Comparison of ENCODE assay signal across 14 mouse cellular contexts in the genomic region with DNA sequence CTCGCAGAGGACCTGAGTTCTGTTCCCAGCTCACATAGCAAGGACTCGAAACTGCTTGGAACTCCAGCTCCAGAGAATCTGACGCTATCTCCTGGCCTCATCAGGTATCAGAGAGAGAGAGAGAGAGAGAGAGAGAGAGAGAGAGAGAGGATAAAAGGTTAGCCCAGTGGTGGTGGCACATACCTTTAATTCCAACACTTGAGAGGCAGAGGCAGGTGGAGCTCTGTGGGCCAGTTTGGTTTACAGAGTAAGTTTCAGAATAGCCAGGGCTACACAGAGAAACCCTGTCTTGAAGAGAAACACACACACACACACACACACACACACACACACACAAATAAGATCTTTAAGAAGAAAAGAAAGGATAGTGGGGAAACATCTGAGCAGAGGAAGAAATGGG. TPM values are rescaled to one million over a fixed set of nuclear protein-coding genes. Genes with fewer than 3 reads are reported as not detected.
"Had no signal": no experiment of that assay in that cellular context is flagged by ENCODE, and none has a peak within 500 bp of the region (broad histone marks: within the 10 kb centered on the region; RNA-seq: fewer than 3 reads in every experiment).

No protein-coding gene starts in this region.

- H3K9ac ChIP-seq: midbrain, embryonic 15.5 days had no signal

- DNase-seq: kidney, adult 8-10 months; kidney, postnatal 25 days; lung, adult 2 months; lung, postnatal 4 days; right cerebral cortex, postnatal 14 days; thymus, postnatal 36 days had no signal

- H3K9me3 ChIP-seq: intestine, embryonic 15.5 days; limb, embryonic 15.5 days; midbrain, embryonic 10.5 days; midbrain, embryonic 15.5 days had no signal

- H3K36me3 ChIP-seq: intestine, embryonic 15.5 days; limb, embryonic 15.5 days; midbrain, embryonic 10.5 days; midbrain, embryonic 15.5 days had no signal

- H3K27me3 ChIP-seq: intestine, embryonic 15.5 days; limb, embryonic 15.5 days; midbrain, embryonic 15.5 days had no signal

- H3K4me2 ChIP-seq: midbrain, embryonic 15.5 days had no signal

- H3K27ac ChIP-seq: intestine, embryonic 15.5 days; left cerebral cortex, adult 2 months; midbrain, embryonic 15.5 days had no signal

- H3K4me3 ChIP-seq: intestine, embryonic 15.5 days; left cerebral cortex, adult 2 months; midbrain, embryonic 15.5 days had no signal

- ATAC-seq: midbrain, embryonic 15.5 days had no signal

- H3K4me1 ChIP-seq: midbrain, embryonic 15.5 days had no signal

RNA-seq across cellular contexts. Expression of a gene that starts 16.3 kb away (rescaled TPM):
- total RNA-seq: left cerebral cortex, postnatal 14 days; megakaryocyte, adult 5-6 weeks had no signal
- polyA plus RNA-seq: midbrain, embryonic 10.5 days; midbrain, embryonic 15.5 days; thymus, postnatal 0 days had no signal
